Mouse (Mus musculus): Measurements from ENCODE around the gene Nbeal1.

- TF ChIP-seq CTCF (IDR thresholded peaks at IDR 0.05; ENCODE audit: borderline replicate concordance, insufficient read depth, low read depth, low read length) (no peak), POLR2A (IDR thresholded peaks at IDR 0.05; ENCODE audit: borderline replicate concordance, insufficient read depth, low read length) (no peak)
Measured at GRCm38 (mm10) chr1:60240430-60240829, 60.0 kb downstream of the Nbeal1 start.

Measured in cerebellum, adult 2 months (tissue).